Mouse (Mus musculus): Measurements from ENCODE around the gene Agfg2. TPM values are rescaled to one million over a fixed set of nuclear protein-coding genes. Genes with fewer than 3 reads are reported as not detected.

Gene Agfg2
- polyA plus RNA-seq, 1 experiment from 2014 or later: 19.7 TPM

- H3K27me3 ChIP-seq (replicated peaks): no peaks in the 10 kb centered on the region
Measured at GRCm38 (mm10) chr5:137682526-137682925, 2.0 kb downstream of the Agfg2 start.

DNA sequence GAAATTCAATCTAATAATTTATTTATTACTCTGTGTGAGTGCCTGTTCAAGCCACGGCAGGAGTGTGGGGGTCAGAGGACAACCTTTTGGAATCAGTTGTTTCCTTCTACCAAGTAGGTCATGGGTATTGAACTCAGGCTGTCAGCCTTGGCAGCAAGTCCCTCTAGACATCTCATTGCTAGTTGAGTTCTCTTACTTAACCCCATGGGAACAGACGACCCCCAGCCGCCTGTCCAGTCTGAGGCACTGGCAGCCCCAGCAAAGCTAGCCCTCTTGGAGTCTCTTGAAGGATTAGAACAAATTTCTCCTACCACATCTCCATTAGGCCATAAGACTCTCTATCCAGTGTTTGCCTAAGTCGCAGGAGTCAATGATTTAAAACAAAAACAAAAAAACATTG lies 4.8 kb downstream of the Agfg2 start:
- H3K9me3 ChIP-seq: no peaks in the 10 kb centered on the region
- peaks cover 32% of the 10 kb centered on the region for H3K4me1 ChIP-seq
- no peak overlapping the region for H3K9ac ChIP-seq
- no peak overlapping the region for H3K27ac ChIP-seq (replicated peaks)
- peaks cover 12% of the 10 kb centered on the region for H3K36me3 ChIP-seq
- 85% methylated on average over 4 of the region's 4 CpGs for WGBS
- no peak overlapping the region for H3K4me3 ChIP-seq
- H3K27me3 ChIP-seq (replicated peaks): no peaks in the 10 kb centered on the region
- no peak overlapping the region for H3K4me2 ChIP-seq
- ATAC-seq (ENCODE audit: extremely low read depth, insufficient number of reproducible peaks, low FRiP score, low TSS enrichment): no peak

More at GRCm38 (mm10) chr5:137682526-137682925, 2.0 kb downstream of the Agfg2 start:
- peaks cover 9% of the 10 kb centered on the region for H3K36me3 ChIP-seq
- no peak overlapping the region for H3K27ac ChIP-seq (replicated peaks)
- peak overlapping the region; percentile 87; the same call in 1 of the 2 replicates for H3K4me2 ChIP-seq
- H3K4me3 ChIP-seq: peak overlapping the region; percentile 6; the same call in 1 of the 2 replicates
- WGBS: 89% methylated on average over 6 of the region's 6 CpGs
- no peaks in the 10 kb centered on the region for H3K9me3 ChIP-seq
- peaks cover 38% of the 10 kb centered on the region for H3K4me1 ChIP-seq
- ATAC-seq (ENCODE audit: extremely low read depth, insufficient number of reproducible peaks, low FRiP score, low TSS enrichment): no peak
- H3K9ac ChIP-seq: no peak overlapping the region

- 87% methylated on average over 3 of the region's 3 CpGs for WGBS
- Histone ChIP-seq H3K4me1 (peaks cover 31% of the 10 kb centered on the region), H3K4me2 (no peak overlapping the region), H3K9ac (no peak overlapping the region), H3K9me3 (no peaks in the 10 kb centered on the region), H3K4me3 (no peak overlapping the region), H3K27me3 (replicated peaks) (no peaks in the 10 kb centered on the region), H3K27ac (replicated peaks) (no peak overlapping the region), H3K36me3 (peaks cover 12% of the 10 kb centered on the region)
- ATAC-seq (ENCODE audit: extremely low read depth, insufficient number of reproducible peaks, low FRiP score, low TSS enrichment): no peak
Measured at GRCm38 (mm10) chr5:137678736-137679135, 5.8 kb downstream of the Agfg2 start.

DNA sequence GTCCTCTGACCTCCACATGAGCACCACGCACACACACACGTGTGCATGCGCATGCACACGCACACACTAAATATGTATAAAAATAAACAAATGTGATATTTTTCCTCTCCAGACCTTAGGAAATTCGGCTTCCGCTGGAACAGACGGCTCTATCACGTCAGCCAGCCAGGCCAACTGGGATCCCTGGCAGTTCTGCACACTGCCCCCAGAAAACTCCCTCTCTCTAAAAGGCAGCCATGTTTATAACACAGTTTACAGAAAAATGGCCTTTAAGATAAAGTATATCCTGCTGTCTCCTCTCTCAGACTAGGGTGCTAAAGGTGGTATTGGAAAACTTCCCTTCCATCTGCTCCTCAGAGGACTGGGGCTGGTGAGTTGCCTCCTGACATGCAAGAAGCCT lies 6.7 kb downstream of the Agfg2 start:
- peaks cover 12% of the 10 kb centered on the region for H3K36me3 ChIP-seq
- H3K9ac ChIP-seq: no peak overlapping the region
- no peaks in the 10 kb centered on the region for H3K27me3 ChIP-seq (replicated peaks)
- no peaks in the 10 kb centered on the region for H3K9me3 ChIP-seq
- no peak for ATAC-seq (ENCODE audit: extremely low read depth, insufficient number of reproducible peaks, low FRiP score, low TSS enrichment)
- no peak overlapping the region for H3K4me3 ChIP-seq
- H3K4me1 ChIP-seq: peaks cover 28% of the 10 kb centered on the region
- no peak overlapping the region for H3K4me2 ChIP-seq
- H3K27ac ChIP-seq (replicated peaks): no peak overlapping the region
- 89% methylated on average over 8 of the region's 8 CpGs for WGBS

GRCm38 (mm10) chr5:137674786-137675185 lies 9.7 kb downstream of the Agfg2 start:
- ATAC-seq (ENCODE audit: extremely low read depth, insufficient number of reproducible peaks, low FRiP score, low TSS enrichment): no peak

GRCm38 (mm10) chr5:137673015-137673414 lies 11.5 kb downstream of the Agfg2 start:
- WGBS: 67% methylated on average over 6 of the region's 6 CpGs
- no peak for ATAC-seq (ENCODE audit: extremely low read depth, insufficient number of reproducible peaks, low FRiP score, low TSS enrichment)
- H3K27ac ChIP-seq (replicated peaks): peak overlapping the region; percentile 93; the same call in 1 of the 2 replicates
- H3K4me1 ChIP-seq: peaks cover 43% of the 10 kb centered on the region
- H3K4me3 ChIP-seq: no peak overlapping the region
- H3K36me3 ChIP-seq: peaks cover 3% of the 10 kb centered on the region
- H3K27me3 ChIP-seq (replicated peaks): no peaks in the 10 kb centered on the region
- H3K4me2 ChIP-seq: no peak overlapping the region
- H3K9me3 ChIP-seq: no peaks in the 10 kb centered on the region
- 0 out of 2 replicates have a peak overlapping the region, but pooled peaks have one; percentile 7 for H3K9ac ChIP-seq

More at GRCm38 (mm10) chr5:137674786-137675185, 9.7 kb downstream of the Agfg2 start:
- Histone ChIP-seq H3K4me1 (peaks cover 33% of the 10 kb centered on the region), H3K27me3 (replicated peaks) (no peaks in the 10 kb centered on the region), H3K36me3 (peaks cover 3% of the 10 kb centered on the region), H3K9ac (no peak overlapping the region), H3K27ac (replicated peaks) (no peak overlapping the region), H3K9me3 (no peaks in the 10 kb centered on the region), H3K4me3 (no peak overlapping the region), H3K4me2 (no peak overlapping the region)
- 91% methylated on average over 8 of the region's 8 CpGs for WGBS

DNA sequence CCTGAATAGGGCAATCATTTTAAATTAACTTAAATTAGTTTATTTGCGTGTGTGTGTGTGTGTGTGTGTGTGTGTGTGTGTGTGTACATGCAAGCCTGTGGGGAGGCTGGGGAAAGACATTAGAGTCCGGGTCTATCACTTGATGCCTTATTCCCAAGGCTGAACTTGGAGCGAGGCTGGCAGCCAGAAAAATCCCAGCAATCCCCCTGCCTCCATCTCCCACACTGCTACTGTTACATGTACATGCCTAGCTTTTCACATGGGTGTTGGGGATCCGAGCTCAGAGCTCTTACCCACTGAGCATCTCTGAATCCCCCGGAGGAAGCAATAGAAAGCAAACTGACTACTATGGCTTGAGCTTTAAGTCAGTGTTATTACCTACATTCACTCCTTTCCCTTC lies 12.2 kb downstream of the Agfg2 start:
- Histone ChIP-seq H3K27ac (replicated peaks) (peak overlapping the region; percentile 93), H3K36me3 (peaks cover 5% of the 10 kb centered on the region), H3K9ac (no peak overlapping the region), H3K4me2 (peak overlapping the region; percentile 36; the same call in 1 of the 2 replicates), H3K4me3 (no peak overlapping the region), H3K27me3 (replicated peaks) (no peaks in the 10 kb centered on the region), H3K4me1 (peaks cover 43% of the 10 kb centered on the region), H3K9me3 (no peaks in the 10 kb centered on the region)
- ATAC-seq (ENCODE audit: extremely low read depth, insufficient number of reproducible peaks, low FRiP score, low TSS enrichment): no peak
- WGBS: 81% methylated on average over 5 of the region's 5 CpGs

DNA sequence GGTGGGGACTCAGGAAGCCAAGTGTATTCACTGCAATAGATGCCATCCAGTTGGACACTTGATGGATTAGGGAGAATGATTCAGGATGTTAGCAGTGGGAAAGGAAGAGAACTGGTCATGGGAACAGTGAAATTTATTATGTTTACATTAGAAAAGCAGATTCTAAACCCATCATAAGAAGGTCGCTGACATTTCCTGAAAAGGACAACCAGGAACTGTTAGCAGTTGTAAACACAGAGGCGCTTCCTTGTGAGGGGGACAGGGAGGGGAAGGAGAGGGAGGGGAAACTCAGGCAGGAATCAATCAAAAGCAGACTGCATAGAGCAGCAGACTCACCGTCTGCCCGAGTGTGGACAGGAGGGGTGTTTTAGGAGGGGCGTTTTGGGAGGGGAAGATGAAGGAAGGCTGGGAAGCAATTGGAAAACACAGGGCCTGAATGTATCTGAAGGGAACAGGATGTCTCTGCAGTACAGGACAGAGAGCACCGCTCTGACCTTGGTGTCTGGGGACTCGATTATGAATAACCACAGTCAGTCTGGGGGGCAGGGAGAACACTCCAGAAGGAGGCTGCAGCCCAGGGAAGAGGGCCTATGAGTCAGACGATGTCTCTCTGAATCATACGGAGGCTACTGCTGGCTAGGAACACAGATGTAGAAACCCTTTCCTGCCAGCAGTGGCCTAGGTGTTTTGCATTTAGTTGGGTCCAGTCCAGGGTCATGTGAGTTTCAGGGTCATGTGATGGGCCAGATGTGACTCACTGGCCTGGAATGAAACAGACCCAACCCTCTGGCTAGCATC lies 12.9 kb downstream of the Agfg2 start:
- Histone ChIP-seq H3K4me2 (peak overlapping the region; percentile 36), H3K27ac (replicated peaks) (peak overlapping the region; percentile 93), H3K27me3 (replicated peaks) (no peaks in the 10 kb centered on the region), H3K9me3 (no peaks in the 10 kb centered on the region), H3K9ac (peak overlapping the region; percentile 66), H3K36me3 (peaks cover 10% of the 10 kb centered on the region), H3K4me3 (peak overlapping the region; percentile 0; the same call in 1 of the 2 replicates), H3K4me1 (peaks cover 43% of the 10 kb centered on the region)
- peak; percentile 76; the same call in 1 of the 2 replicates for ATAC-seq (ENCODE audit: extremely low read depth, insufficient number of reproducible peaks, low FRiP score, low TSS enrichment)
- 21% methylated on average over 9 of the region's 9 CpGs for WGBS

DNA sequence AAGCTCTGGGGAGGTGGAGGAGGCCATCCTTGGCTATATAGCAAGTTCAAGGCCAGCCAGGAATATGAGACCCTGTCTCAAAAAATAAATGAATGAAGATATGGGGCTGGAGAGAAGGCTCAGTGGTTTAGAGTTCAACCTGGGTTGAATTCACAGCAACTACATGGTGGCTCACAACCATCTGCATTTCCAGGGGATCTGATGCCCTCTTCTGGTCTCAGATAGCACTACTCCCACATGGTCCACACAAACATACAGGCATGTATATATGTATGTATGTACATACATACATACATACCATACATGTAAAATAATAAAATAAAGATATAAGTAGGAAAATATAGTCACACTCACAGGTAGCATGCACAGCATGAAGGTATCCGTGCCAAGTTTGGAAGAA lies 14.3 kb downstream of the Agfg2 start:
- Histone ChIP-seq H3K36me3 (peaks cover 24% of the 10 kb centered on the region), H3K4me2 (no peak overlapping the region), H3K27me3 (replicated peaks) (no peaks in the 10 kb centered on the region), H3K9me3 (no peaks in the 10 kb centered on the region), H3K27ac (replicated peaks) (no peak overlapping the region), H3K4me1 (peaks cover 43% of the 10 kb centered on the region), H3K4me3 (no peak overlapping the region), H3K9ac (no peak overlapping the region)
- 100% methylated on average over 1 of the region's 1 CpGs for WGBS
- ATAC-seq (ENCODE audit: extremely low read depth, insufficient number of reproducible peaks, low FRiP score, low TSS enrichment): no peak

- peak overlapping the region; percentile 34; the same call in 1 of the 2 replicates for H3K9ac ChIP-seq
- peak overlapping the region; percentile 60 for H3K27ac ChIP-seq (replicated peaks)
- peak overlapping the region; percentile 34; the same call in 1 of the 2 replicates for H3K4me2 ChIP-seq
- H3K4me3 ChIP-seq: peak overlapping the region; percentile 2; the same call in 1 of the 2 replicates
- H3K9me3 ChIP-seq: no peaks in the 10 kb centered on the region
- peaks cover 37% of the 10 kb centered on the region for H3K36me3 ChIP-seq
- peaks cover 43% of the 10 kb centered on the region for H3K4me1 ChIP-seq
- WGBS: 51% methylated on average over 10 of the region's 10 CpGs
- no peak for ATAC-seq (ENCODE audit: extremely low read depth, insufficient number of reproducible peaks, low FRiP score, low TSS enrichment)
- no peaks in the 10 kb centered on the region for H3K27me3 ChIP-seq (replicated peaks)
Measured at GRCm38 (mm10) chr5:137668971-137669370, 15.6 kb downstream of the Agfg2 start.

DNA sequence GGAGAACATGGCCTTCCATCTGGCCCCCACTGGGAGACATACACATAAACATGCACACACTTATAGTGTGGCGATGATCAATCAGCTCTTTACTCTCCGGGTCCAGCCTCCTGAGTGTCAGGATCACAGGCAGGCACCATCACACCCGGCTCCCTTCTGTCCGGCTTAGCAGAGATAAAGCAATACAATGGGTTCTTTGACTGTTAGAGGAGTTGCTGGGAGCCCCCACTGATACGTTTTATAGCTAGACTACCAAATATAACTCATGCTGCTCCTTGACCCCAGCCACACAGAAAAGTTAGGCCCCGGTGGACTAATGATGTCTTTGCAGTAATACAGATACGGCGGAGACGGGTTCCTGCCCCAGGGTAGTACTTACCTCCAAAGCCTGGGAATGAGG lies 21.5 kb downstream of the Agfg2 start:
- H3K4me2 ChIP-seq: no peak overlapping the region
- peaks cover 95% of the 10 kb centered on the region for H3K36me3 ChIP-seq
- H3K27ac ChIP-seq (replicated peaks): no peak overlapping the region
- no peak overlapping the region for H3K4me3 ChIP-seq
- H3K4me1 ChIP-seq: 0 out of 2 replicates have a peak, but pooled peaks cover 3% of the 10 kb centered on the region
- ATAC-seq (ENCODE audit: extremely low read depth, insufficient number of reproducible peaks, low FRiP score, low TSS enrichment): no peak
- 61% methylated on average over 9 of the region's 9 CpGs for WGBS
- H3K27me3 ChIP-seq (replicated peaks): no peaks in the 10 kb centered on the region
- H3K9ac ChIP-seq: no peak overlapping the region
- no peaks in the 10 kb centered on the region for H3K9me3 ChIP-seq
